Mouse (Mus musculus) CH12.LX (cell line): ENCODE measurements around the gene Slc26a6.

Experiments
- E2F4 ChIP-seq: IDR thresholded peaks from 2 replicates; pipeline ENCODE4 v1.6.1; 2011; ENCODE audit warnings: low read depth, low read length, improper control_type of control experiment; ENCODE audit not compliant: insufficient replicate concordance
- EP300 ChIP-seq: IDR thresholded peaks from 2 replicates; pipeline ENCODE4 v1.6.1; 2011; ENCODE audit warnings: low read length, improper control_type of control experiment
- MAFK ChIP-seq: IDR thresholded peaks from 2 replicates; pipeline ENCODE4 v1.6.1; 2011; ENCODE audit warnings: low read length, improper control_type of control experiment; ENCODE audit not compliant: insufficient replicate concordance
- MAZ ChIP-seq: IDR thresholded peaks from 2 replicates; pipeline ENCODE4 v1.6.1; 2012; ENCODE audit warnings: low read depth, mild to moderate bottlenecking, inconsistent platforms, low read length, improper control_type of control experiment, moderate library complexity
- ZC3H11A ChIP-seq: IDR thresholded peaks from 2 replicates; pipeline ENCODE4 v1.6.1; 2012; ENCODE audit warnings: low read depth, mild to moderate bottlenecking, inconsistent platforms, low read length, improper control_type of control experiment

DNA sequence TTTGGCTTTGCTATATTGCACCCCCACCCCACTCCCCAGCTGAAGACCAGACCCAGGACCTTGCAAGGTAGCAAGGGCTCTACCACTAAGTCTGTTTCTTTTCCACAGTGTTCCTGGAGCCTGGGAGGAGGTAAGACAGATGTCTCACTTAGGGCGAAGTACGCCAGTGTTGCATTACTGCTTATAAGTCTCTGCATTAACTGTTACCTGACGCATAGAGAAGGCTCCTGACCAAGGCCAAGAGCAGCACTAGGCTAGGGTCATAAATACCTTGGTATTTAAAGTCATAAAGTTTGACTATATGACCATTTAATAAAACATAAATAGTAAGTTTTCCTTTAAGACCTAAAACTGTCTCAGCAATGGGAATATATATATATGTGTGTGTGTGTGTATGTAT, 75.3 kb downstream of the Slc26a6 start:
- TF ChIP-seq ZC3H11A (no peak), EP300 (no peak), E2F4 (no peak), MAZ (no peak), MAFK (no peak)
